Mouse (Mus musculus) MN1 (cell line): Measurements from ENCODE around the gene Atp5d.

ENCODE experiments used
- DNase-seq: peaks from one replicate; pipeline ENCODE4 v3.0.0-alpha.2; 2016; ENCODE audit warnings: low spot score

The Atp5d gene

GRCm38 (mm10) chr10:80152071-80152872 lies 13.8 kb downstream of the Atp5d start:
- DNase-seq, result peak; percentile 84

DNA sequence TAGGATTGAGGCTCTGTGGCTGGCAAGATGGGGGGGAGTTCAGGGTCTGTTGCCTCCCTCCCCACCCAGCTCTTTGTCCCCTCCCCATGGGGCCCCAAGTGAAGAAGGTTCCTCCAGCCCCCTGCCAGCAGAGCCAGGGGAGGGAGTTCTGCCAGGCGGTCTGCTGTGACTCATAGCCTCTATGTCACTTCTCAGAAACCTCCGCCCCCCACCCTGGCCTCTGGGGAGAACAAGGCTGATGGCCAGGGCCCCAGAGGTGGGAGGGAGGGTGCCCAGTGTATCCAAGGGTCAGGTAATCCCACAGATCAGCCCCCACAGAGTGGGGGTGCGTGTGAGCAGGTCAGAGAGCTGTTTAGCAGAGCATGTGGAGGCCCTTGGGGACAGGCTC lies 14.4 kb downstream of the Atp5d start:
- peak; percentile 88 for DNase-seq

DNA sequence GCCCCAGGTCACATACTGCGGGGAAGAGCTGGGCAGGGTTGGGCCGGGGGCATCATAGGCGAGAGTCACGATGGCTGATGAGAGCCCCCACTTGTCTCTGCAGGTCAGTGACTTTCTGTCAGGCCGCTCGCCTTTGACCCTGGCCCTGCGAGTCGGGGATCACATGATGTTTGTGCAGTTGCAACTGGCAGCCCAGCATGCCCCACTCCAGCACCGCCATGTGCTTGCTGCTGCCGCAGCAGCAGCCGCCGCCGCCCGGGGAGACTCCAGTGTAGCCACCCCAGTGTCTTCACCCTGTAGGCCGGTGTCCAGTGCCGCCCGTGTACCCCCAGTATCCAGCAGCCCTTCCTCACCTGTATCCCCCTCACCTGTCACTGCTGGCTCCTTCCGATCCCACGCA lies 15.3 kb downstream of the Atp5d start:
- DNase-seq, result no peak

DNA sequence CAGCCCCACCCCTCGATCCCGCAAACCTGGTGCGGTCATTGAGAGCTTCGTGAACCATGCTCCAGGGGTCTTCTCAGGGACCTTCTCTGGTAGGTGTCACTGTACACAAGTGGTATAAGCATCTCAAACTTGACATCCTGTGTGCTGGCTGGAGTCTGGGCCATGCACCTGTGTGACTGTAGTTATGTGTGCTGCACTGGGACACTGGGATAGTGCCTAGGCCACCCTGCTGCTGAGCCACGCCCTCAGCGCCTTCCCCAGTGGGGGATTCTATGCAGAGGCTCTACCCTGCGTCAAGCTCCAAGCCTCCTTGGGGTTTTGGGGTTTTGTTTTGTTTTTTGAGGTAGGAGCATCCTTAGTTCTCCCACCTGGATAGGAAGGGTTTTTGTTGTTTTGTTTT lies 16.0 kb downstream of the Atp5d start:
- DNase-seq, result no peak

DNA sequence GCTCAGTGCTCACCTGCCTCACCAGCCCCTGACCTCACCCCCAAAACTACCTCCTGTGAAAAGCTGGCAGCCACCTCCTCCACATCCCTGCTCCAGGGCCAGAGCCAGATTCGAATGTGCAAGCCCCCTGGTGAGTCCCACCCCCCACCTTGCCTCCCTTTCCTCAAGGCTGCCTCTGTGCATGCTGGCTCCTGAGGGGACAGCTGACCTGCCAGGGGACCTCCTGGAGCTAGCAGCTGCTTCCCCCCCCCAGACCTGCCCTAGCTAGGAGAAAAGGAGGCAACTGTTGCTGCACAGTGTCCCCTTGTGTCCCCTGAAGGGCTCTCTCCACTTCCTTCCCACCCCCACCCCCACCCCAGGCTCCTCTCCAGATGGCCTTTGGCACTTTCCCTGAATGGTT lies 16.8 kb downstream of the Atp5d start:
- DNase-seq, result no peak

- DNase-seq, result peak; percentile 52
Observed at GRCm38 (mm10) chr10:80156002-80156751, 17.7 kb downstream of the Atp5d start.

GRCm38 (mm10) chr10:80156752-80157053 lies 18.3 kb downstream of the Atp5d start:
- DNase-seq, result peak; percentile 68

DNA sequence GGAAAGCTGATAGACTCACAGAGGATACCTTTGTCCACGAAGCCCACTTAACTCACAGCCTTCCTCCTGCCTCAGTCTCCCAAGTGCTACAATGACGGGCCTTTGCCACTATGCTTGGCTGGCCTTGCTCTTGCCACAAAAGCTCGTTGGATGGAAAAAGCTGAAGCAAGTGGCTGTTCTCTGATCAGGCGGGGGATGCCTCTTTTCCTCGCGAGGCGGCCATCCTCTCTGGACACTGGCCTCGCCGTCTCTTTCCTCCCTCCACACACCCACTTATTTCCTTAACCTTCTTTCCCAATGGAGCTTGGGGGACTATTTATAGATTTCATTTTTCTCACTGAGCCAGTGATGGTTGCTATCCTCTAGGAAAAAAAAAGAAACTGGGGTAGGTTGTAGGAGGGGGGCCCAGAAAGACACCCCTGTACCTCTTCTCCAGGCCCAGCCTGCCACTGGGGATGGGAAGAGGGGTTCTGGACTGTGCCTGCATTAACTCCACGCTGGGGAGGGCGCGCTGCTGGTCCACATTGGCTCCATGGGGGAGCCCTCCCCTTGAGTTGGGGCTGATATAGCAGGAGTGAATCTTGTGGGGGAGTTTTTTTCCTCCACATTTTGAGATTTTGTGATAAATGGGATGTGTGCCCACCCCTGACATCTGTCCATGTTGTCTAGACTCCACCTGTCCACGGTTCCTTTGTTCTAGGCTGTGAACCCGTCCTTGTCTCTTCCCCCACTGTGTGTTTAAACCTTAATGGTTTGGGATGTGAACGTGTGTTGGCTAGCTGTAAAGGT lies 18.9 kb downstream of the Atp5d start:
- DNase-seq, result no peak

DNA sequence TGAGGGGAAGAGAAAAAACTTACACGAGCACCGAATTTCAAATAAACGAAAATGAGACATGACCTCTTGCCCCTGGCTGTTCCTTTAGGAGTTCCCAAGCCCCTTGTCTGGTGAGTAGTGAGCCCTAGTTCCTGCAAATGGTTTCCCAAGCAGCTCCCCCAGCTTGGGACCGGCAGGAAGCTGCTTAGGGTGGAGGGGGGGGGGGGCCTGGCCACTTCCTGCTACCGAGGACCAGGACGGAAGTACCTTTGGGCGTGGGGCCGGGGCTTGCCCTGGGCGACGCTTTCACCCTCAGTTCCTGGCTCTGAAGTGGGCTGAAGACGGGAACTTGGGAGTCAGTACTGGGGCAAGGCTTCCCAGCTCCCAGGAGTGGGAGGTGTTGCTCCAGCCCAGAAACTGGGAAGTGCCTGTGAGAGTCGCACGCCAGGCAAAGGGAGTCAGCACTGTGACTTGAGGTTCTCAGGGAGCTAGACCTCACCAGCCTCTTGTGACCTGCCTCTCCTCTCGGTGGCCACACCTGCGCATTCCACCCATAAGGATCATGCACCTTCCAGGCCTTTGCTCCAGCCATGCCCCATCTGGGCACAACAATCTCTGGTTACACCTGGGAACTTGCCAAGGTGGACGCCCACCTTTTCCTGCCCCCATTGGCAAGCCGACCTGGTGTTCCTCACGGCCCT lies 20.0 kb downstream of the Atp5d start:
- DNase-seq, result peak; percentile 67

DNA sequence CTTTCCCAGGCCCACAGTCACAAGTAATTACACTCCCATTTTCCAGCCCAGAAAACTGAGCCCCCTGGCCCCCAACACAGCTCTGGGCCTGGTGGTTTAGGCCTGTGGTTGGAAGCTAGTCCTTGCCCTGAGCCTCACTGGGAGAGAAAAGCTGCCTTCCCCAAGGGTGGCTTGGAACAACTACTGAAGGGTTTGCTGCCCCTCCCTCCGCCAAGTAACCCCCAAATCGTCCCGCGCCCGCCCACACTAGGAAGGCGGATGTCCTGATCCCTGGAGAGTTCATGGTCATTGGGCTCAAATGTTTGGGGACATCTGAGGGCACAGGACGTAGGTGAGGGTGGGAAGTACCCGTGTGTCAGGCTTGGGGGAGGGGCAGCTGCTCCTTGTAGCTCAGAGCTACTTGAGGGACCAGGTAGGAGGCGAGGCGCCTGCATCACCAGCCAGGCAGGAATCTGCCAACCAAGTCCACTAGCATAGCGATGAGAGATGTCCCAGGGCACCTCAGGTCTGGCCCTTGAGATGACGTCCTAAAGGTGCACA lies 20.7 kb downstream of the Atp5d start:
- peak; percentile 49 for DNase-seq

GRCm38 (mm10) chr10:80159561-80160454 lies 21.4 kb downstream of the Atp5d start:
- DNase-seq, result peak; percentile 100

DNA sequence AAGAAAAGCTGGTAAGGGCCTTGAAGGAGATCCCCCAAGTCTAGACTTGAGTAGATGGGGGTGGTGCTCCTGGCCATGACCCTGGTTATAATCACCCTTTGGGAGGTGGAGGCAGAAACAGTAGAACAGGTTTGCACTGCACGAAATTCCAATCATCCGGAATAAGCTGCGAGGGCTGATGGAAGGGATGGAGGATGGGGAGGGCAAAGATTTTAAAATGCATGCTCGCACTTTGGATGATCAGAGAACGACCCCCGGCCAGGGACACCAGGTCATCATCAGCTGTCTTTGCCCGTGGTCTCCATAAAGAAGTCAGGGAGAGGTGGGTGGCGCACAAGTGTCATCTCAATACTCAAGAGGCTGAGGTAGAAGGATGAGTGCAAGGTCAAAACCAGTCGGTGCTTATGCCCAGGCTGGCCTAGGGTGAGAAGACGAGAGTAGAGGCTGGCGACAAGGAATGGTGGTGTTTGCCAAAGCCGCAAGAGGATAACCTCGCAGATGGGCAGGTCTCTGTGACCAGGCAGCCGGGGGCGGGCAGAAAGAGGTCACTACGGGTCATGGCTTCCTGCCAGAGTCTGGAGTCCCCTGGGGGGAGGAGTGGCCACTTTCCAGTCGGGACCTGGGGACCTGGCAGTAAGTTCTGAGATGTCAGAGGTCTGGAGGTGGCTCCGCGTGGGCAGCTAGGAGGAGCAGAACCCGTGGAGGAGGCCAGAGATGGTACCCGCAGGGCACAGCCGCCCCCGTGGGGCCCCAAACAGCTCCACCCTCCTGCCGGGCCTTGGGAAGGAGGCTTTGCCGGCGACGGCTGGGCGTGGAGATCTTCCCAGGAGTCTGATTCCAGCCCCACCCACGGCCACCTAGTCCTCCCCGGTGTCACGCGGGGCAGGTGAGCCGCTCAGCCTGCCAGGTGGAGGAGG lies 22.3 kb downstream of the Atp5d start:
- peak; percentile 96 for DNase-seq

- peak; percentile 68 for DNase-seq
Observed at GRCm38 (mm10) chr10:80161522-80162242, 23.2 kb downstream of the Atp5d start.

- no peak for DNase-seq
Observed at GRCm38 (mm10) chr10:80162243-80162608, 23.8 kb downstream of the Atp5d start.

GRCm38 (mm10) chr10:80162716-80163299 lies 24.4 kb downstream of the Atp5d start:
- peak; percentile 15 for DNase-seq

GRCm38 (mm10) chr10:80163721-80164120 lies 25.3 kb downstream of the Atp5d start:
- DNase-seq, result peak; percentile 93

- DNase-seq, result peak; percentile 74
Observed at GRCm38 (mm10) chr10:80164161-80164997, 25.9 kb downstream of the Atp5d start.

DNA sequence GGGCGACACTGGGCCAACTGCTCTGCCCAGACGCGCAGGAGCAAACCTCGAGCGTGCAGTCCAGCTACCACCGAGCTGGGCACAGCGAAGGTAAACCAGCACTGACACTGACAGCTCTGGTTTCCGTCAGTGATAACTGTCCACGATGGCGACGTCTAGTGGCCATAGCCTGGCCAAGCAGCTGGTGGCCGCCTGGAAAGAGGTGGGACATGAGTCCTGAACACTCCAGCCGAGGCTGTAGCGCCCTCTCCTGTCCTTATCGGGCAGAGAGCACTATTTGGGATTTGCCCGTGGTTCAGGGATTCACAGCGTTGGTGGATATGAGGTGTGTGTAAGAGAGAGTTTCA lies 26.5 kb downstream of the Atp5d start:
- DNase-seq, result peak; percentile 99
